Mouse (Mus musculus): ENCODE measurements around the gene Arhgef6. TPM values are rescaled to one million over a fixed set of nuclear protein-coding genes. Genes with fewer than 3 reads are reported as not detected.
A peak's percentile ranks its signal among the peaks of the same experiment; 100 is the strongest.

The Arhgef6 gene
- polyA plus RNA-seq, 1 experiment from 2014 or later, result 6.8 TPM

DNA sequence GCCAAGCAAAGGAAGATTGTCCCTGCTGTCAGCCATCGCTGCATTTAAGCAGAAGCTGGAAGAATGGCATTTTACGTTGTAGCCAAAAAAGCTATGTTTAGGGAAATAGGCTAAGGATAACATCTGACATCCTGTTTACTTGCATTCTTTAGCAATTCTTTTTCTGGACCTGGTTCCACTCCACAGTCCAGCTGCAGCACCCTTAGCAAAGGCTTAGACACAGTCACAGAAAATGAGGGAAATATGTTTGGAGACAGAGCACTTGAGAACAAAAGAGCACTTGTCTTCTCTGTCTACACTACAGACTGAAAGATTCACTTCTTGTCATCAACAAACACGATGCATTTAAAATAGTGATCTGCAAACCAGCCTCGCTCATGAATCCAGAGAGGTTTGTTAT, 691 bp upstream of the Arhgef6 start:
- Histone ChIP-seq H3K9me3 (replicated peaks; ENCODE audit: control insufficient read depth, low read length) (no peaks in the 10 kb centered on the region), H3K27me3 (ENCODE audit: control insufficient read depth, insufficient read depth, low read length) (no peaks in the 10 kb centered on the region), H3K4me2 (ENCODE audit: low read depth, low read length) (0 out of 2 replicates have a peak overlapping the region, but pooled peaks have one; percentile 29), H3K9ac (ENCODE audit: low read length) (no peak overlapping the region), H3K27ac (ENCODE audit: low read length) (no peak overlapping the region; the same call in 1 of the 2 replicates), H3K4me1 (ENCODE audit: control insufficient read depth, insufficient read depth, low read length) (no peaks in the 10 kb centered on the region), H3K4me3 (replicated peaks; ENCODE audit: low read length) (no peak overlapping the region), H3K36me3 (ENCODE audit: control insufficient read depth, insufficient read depth, low read length) (no peaks in the 10 kb centered on the region)
- ATAC-seq (ENCODE audit: insufficient read depth, low FRiP score), result no peak
- 53% methylated on average over 4 of the region's 4 CpGs for WGBS

DNA sequence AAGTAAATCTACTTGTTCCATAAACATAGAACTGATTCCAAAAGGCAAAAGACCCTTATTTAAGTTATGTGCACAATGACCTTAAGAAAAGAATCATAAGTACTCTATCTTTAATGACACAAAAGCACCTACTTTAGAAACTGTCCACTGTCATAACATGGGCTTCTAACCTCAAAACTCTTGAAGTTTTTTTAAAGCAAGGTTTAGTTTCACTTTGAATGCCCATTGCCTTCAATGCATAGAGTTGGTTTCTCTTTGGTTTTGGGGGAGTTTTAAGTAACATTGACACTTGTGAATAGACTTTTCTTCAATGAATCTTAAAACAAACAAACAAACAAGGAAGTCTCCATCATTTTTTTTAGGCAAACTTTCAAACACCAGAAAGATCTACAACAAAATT, 947 bp downstream of the Arhgef6 start:
- Histone ChIP-seq H3K36me3 (ENCODE audit: control insufficient read depth, insufficient read depth, low read length) (no peaks in the 10 kb centered on the region), H3K27me3 (ENCODE audit: control insufficient read depth, insufficient read depth, low read length) (no peaks in the 10 kb centered on the region), H3K9ac (ENCODE audit: low read length) (no peak overlapping the region), H3K9me3 (replicated peaks; ENCODE audit: control insufficient read depth, low read length) (no peaks in the 10 kb centered on the region), H3K4me2 (ENCODE audit: low read depth, low read length) (no peak overlapping the region), H3K27ac (ENCODE audit: low read length) (no peak overlapping the region), H3K4me3 (replicated peaks; ENCODE audit: low read length) (no peak overlapping the region), H3K4me1 (ENCODE audit: control insufficient read depth, insufficient read depth, low read length) (no peaks in the 10 kb centered on the region)
- no peak for ATAC-seq (ENCODE audit: insufficient read depth, low FRiP score)

DNA sequence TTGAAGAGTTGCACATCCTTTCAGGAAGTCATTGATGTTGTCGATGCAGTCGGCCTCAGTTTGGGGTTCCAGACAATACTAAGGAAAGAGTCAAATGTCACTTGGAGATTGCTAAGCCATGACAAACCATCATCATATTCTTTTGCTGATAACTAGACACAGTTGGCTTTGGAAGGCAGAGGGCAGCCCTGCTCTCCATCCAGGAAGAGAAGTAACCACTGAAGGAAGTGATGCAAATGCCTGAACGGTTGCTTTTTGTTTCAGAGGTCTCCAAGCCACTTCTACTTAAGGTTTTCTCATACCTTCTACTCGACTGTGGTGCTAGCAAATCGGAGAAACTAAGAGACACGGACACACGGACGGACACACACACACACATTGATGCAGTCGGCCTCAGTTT, 1.6 kb downstream of the Arhgef6 start:
- no peak overlapping the region for H3K27ac ChIP-seq (ENCODE audit: low read length)
- no peaks in the 10 kb centered on the region for H3K9me3 ChIP-seq (replicated peaks; ENCODE audit: control insufficient read depth, low read length)
- no peaks in the 10 kb centered on the region for H3K4me1 ChIP-seq (ENCODE audit: control insufficient read depth, insufficient read depth, low read length)
- no peak overlapping the region for H3K4me3 ChIP-seq (replicated peaks; ENCODE audit: low read length)
- no peaks in the 10 kb centered on the region for H3K36me3 ChIP-seq (ENCODE audit: control insufficient read depth, insufficient read depth, low read length)
- no peak for ATAC-seq (ENCODE audit: insufficient read depth, low FRiP score)
- no peak overlapping the region for H3K9ac ChIP-seq (ENCODE audit: low read length)
- no peak overlapping the region for H3K4me2 ChIP-seq (ENCODE audit: low read depth, low read length)
- no peaks in the 10 kb centered on the region for H3K27me3 ChIP-seq (ENCODE audit: control insufficient read depth, insufficient read depth, low read length)
- WGBS, result 82% methylated on average over 9 of the region's 9 CpGs

DNA sequence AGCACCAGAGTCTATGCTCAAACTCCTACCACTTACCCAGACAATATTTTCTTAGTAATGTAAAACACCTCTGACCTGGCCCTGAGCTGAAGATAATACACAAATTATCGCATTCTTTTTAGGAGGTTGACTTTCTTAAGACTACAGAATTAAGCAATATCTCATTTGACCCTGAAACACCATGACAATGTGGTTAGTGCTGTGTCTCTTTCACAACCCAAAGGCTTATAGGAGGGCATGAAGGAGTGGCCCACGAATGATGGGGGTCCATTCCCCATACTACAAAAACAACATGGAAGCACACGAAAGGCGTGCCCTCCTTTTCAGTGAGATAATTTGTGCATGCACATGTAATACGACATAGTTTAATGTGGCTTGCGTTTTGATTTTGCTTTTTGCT, 3.2 kb downstream of the Arhgef6 start:
- no peak overlapping the region for H3K9ac ChIP-seq (ENCODE audit: low read length)
- WGBS, result 89% methylated on average over 6 of the region's 6 CpGs
- H3K4me1 ChIP-seq (ENCODE audit: control insufficient read depth, insufficient read depth, low read length), result no peaks in the 10 kb centered on the region
- H3K9me3 ChIP-seq (replicated peaks; ENCODE audit: control insufficient read depth, low read length), result no peaks in the 10 kb centered on the region
- no peak overlapping the region for H3K4me2 ChIP-seq (ENCODE audit: low read depth, low read length)
- H3K27ac ChIP-seq (ENCODE audit: low read length), result no peak overlapping the region
- no peaks in the 10 kb centered on the region for H3K27me3 ChIP-seq (ENCODE audit: control insufficient read depth, insufficient read depth, low read length)
- no peaks in the 10 kb centered on the region for H3K36me3 ChIP-seq (ENCODE audit: control insufficient read depth, insufficient read depth, low read length)
- no peak overlapping the region for H3K4me3 ChIP-seq (replicated peaks; ENCODE audit: low read length)
- ATAC-seq (ENCODE audit: insufficient read depth, low FRiP score), result no peak

DNA sequence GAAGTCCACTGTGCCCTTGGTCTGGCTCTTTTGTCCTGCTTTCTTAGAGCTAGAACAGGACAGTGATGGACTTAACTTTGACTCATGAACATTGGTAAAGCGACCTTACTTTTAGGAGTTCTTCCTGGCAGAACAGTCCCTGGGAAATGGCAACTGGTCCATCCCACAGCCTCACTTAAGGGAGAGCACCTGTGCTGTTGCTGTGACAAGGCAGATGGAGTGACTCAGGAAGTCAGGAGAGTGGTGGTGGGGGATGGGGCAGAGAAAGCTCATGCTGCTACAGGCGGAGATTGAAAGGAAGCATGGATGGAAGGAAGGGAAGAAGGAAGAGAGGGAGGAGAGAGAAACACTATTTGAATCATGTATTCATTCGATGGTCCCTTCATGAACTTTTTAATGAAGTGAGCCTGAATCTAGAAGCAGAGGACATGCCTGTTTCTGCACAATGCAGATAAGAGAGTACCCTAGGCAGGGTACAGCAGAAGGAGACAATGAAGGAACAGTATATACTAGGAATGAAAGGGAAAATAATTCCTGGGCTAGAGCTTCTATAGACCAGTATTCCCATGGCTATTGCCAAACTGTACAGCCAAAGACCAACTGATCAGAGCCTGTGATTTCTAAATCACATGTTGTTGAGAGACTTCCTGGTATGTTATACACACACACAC, 10.7 kb downstream of the Arhgef6 start:
- H3K9me3 ChIP-seq (replicated peaks; ENCODE audit: control insufficient read depth, low read length), result no peaks in the 10 kb centered on the region
- no peak overlapping the region for H3K9ac ChIP-seq (ENCODE audit: low read length)
- 74% methylated on average over 3 of the region's 3 CpGs for WGBS
- H3K4me2 ChIP-seq (ENCODE audit: low read depth, low read length), result no peak overlapping the region
- H3K36me3 ChIP-seq (ENCODE audit: control insufficient read depth, insufficient read depth, low read length), result no peaks in the 10 kb centered on the region
- H3K27me3 ChIP-seq (ENCODE audit: control insufficient read depth, insufficient read depth, low read length), result no peaks in the 10 kb centered on the region
- no peak overlapping the region for H3K27ac ChIP-seq (ENCODE audit: low read length)
- H3K4me1 ChIP-seq (ENCODE audit: control insufficient read depth, insufficient read depth, low read length), result no peaks in the 10 kb centered on the region
- H3K4me3 ChIP-seq (replicated peaks; ENCODE audit: low read length), result no peak overlapping the region
- ATAC-seq (ENCODE audit: insufficient read depth, low FRiP score), result no peak

DNA sequence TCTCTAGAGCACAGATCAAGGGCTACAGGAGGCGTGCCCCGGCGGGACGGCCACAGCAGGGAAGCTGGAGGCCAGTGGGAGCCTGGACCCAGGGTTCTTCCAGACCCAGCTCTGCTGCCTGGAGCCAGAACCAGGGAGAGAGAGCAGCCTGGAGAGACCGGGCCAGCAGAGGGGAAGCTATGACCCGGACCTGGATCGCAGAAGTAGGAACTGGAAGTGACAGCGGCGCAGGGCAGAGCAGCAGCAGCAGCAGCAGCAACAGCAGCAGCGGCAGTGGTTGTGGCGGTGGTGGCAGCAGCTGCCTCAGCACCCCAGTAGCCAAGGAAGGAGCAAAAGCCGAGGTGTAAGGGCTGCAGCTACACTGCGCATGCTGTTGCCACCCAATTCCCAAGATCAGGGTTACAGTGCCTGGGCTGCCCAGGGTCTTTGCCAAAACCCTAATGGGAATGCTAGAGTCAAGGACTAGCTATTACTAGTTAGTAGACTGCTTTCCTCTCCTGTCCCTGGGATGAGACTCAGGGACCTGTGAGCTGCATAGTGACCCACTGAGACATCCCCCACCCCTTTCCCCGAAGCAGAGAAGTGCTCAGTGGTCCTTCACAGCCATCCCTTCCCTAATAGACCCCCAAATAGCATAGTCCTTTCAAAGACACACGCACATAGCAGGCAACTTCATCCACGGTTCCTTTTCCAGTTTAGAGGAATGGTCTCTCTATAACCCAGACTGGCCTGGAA, 11.9 kb downstream of the Arhgef6 start:
- no peaks in the 10 kb centered on the region for H3K27me3 ChIP-seq (ENCODE audit: control insufficient read depth, insufficient read depth, low read length)
- no peaks in the 10 kb centered on the region for H3K9me3 ChIP-seq (replicated peaks; ENCODE audit: control insufficient read depth, low read length)
- WGBS, result 28% methylated on average over 16 of the region's 16 CpGs
- H3K27ac ChIP-seq (ENCODE audit: low read length), result no peak overlapping the region
- H3K4me1 ChIP-seq (ENCODE audit: control insufficient read depth, insufficient read depth, low read length), result no peaks in the 10 kb centered on the region
- no peak for ATAC-seq (ENCODE audit: insufficient read depth, low FRiP score)
- H3K9ac ChIP-seq (ENCODE audit: low read length), result peak overlapping the region; percentile 71
- peak overlapping the region; percentile 80 for H3K4me2 ChIP-seq (ENCODE audit: low read depth, low read length)
- H3K4me3 ChIP-seq (replicated peaks; ENCODE audit: low read length), result peak overlapping the region; percentile 53
- no peaks in the 10 kb centered on the region for H3K36me3 ChIP-seq (ENCODE audit: control insufficient read depth, insufficient read depth, low read length)

DNA sequence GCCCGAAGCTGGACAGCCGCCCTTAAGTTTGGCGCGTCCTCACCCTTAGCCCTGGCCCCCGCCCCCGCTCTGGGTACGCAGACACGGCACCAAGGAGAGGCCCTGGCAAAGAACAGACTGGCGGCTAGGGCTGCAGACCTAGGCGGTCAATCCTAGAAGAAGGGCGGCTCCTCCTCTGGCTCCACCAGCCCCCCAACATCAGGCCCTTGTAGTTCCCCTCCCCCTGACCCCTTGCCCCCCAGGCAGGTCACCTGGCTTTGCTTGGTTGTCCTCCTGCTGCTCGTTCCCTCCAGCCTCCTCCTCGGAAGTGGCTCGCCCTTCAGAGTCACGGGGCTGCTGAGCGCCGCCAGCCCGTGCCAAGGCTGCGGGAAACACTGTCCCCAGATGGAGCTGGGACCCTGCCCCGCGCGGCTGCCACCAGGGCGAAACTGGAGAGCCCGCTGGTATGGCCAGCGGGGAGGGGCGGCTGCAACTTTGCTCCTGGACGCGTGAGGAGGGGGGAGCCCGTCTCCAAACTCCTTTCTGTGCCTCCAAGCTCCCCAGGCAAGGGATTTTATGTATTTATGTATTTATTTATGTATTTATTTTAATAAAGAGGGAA, 12.6 kb downstream of the Arhgef6 start:
- ATAC-seq (ENCODE audit: insufficient read depth, low FRiP score), result peak; percentile 53; the same call in 1 of the 2 replicates
- H3K27me3 ChIP-seq (ENCODE audit: control insufficient read depth, insufficient read depth, low read length), result no peaks in the 10 kb centered on the region
- WGBS, result 20% methylated on average over 29 of the region's 29 CpGs
- no peaks in the 10 kb centered on the region for H3K4me1 ChIP-seq (ENCODE audit: control insufficient read depth, insufficient read depth, low read length)
- no peak overlapping the region for H3K27ac ChIP-seq (ENCODE audit: low read length)
- H3K9ac ChIP-seq (ENCODE audit: low read length), result peak overlapping the region; percentile 71
- peak overlapping the region; percentile 53 for H3K4me3 ChIP-seq (replicated peaks; ENCODE audit: low read length)
- no peaks in the 10 kb centered on the region for H3K36me3 ChIP-seq (ENCODE audit: control insufficient read depth, insufficient read depth, low read length)
- no peaks in the 10 kb centered on the region for H3K9me3 ChIP-seq (replicated peaks; ENCODE audit: control insufficient read depth, low read length)
- H3K4me2 ChIP-seq (ENCODE audit: low read depth, low read length), result peak overlapping the region; percentile 80

DNA sequence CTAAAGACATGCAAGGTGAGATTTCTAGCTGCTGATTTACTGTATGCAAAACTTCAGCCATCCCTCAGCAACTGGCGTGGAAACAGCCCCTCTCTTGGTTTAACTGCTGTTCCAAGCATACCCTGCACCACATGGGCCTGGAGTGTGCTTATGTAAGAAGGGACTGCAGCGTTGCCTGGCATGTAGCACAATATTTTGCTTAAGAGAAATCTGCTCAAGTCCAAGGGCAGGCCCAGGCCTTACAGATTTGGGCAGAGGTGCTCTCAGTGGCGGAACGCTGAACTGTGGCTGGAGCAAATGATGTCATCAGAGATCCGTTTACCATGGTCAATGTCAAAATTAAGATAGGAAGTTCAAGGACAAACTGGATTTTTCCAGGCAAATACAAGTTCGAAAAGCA, 13.6 kb downstream of the Arhgef6 start:
- H3K9ac ChIP-seq (ENCODE audit: low read length), result no peak overlapping the region
- WGBS, result 72% methylated on average over 6 of the region's 6 CpGs
- no peak overlapping the region for H3K4me2 ChIP-seq (ENCODE audit: low read depth, low read length)
- no peak for ATAC-seq (ENCODE audit: insufficient read depth, low FRiP score)
- no peaks in the 10 kb centered on the region for H3K4me1 ChIP-seq (ENCODE audit: control insufficient read depth, insufficient read depth, low read length)
- no peak overlapping the region for H3K27ac ChIP-seq (ENCODE audit: low read length)
- no peaks in the 10 kb centered on the region for H3K9me3 ChIP-seq (replicated peaks; ENCODE audit: control insufficient read depth, low read length)
- H3K27me3 ChIP-seq (ENCODE audit: control insufficient read depth, insufficient read depth, low read length), result no peaks in the 10 kb centered on the region
- H3K4me3 ChIP-seq (replicated peaks; ENCODE audit: low read length), result no peak overlapping the region
- H3K36me3 ChIP-seq (ENCODE audit: control insufficient read depth, insufficient read depth, low read length), result no peaks in the 10 kb centered on the region

DNA sequence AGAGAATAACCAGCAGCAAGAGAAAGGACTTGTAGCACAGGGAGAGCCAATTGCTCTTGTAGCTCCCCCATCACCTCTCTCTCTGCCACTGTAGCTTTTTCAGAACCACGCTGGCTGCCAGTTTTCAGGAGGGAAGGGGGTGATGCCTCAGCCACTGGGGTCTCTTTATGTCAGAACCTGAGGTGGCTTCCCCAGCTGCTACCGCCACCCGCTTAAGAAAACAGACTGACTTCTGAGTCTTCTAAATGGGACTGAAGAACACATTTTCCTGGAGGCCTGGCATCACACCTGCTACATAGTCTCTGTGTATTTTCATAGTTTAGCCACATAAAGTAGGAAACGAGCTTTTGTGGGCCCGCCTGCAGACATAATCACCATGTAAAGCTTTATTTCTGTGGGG, 26.5 kb downstream of the Arhgef6 start:
- ATAC-seq (ENCODE audit: insufficient read depth, low FRiP score), result no peak
- no peak overlapping the region for H3K4me3 ChIP-seq (replicated peaks; ENCODE audit: low read length)
- H3K4me2 ChIP-seq (ENCODE audit: low read depth, low read length), result no peak overlapping the region
- H3K9ac ChIP-seq (ENCODE audit: low read length), result no peak overlapping the region
- WGBS, result 83% methylated on average over 5 of the region's 5 CpGs
- H3K36me3 ChIP-seq (ENCODE audit: control insufficient read depth, insufficient read depth, low read length), result no peaks in the 10 kb centered on the region
- H3K27me3 ChIP-seq (ENCODE audit: control insufficient read depth, insufficient read depth, low read length), result no peaks in the 10 kb centered on the region
- no peak overlapping the region for H3K27ac ChIP-seq (ENCODE audit: low read length)
- no peaks in the 10 kb centered on the region for H3K4me1 ChIP-seq (ENCODE audit: control insufficient read depth, insufficient read depth, low read length)
- no peaks in the 10 kb centered on the region for H3K9me3 ChIP-seq (replicated peaks; ENCODE audit: control insufficient read depth, low read length)

All from stomach, embryonic 16.5 days (tissue).